Mouse (Mus musculus) brain, embryonic 14.5 days (tissue): ENCODE measurements around the gene Zdhhc8.

ENCODE experiments used
- CTCF ChIP-seq: fragments of 200-500 bp; IDR thresholded peaks from 2 replicates; pipeline ENCODE4 v1.5.1; 2012; ENCODE audit warnings: inconsistent platforms, mild to moderate bottlenecking, moderate library complexity, borderline replicate concordance; ENCODE audit not compliant: insufficient read depth, insufficient read length; ENCODE audit errors: extremely low read depth
- POLR2A ChIP-seq: fragments of 200-500 bp; IDR thresholded peaks from 2 replicates; pipeline ENCODE4 v1.6.1; 2012; ENCODE audit warnings: mild to moderate bottlenecking, inconsistent platforms, borderline replicate concordance; ENCODE audit not compliant: poor library complexity, insufficient read depth, insufficient read length, severe bottlenecking; ENCODE audit errors: extremely low read depth

- TF ChIP-seq CTCF (no peak), POLR2A (no peak)
These were observed 59.0 kb downstream of the Zdhhc8 start for GRCm38 (mm10) chr16:18175817-18176541.
